Mouse (Mus musculus): Measurements from ENCODE around the gene Ccdc177. TPM values are rescaled to one million over a fixed set of nuclear protein-coding genes. Genes with fewer than 3 reads are reported as not detected.

Gene Ccdc177
- total and polyA plus RNA-seq, 3 experiments: not detected

GRCm38 (mm10) chr12:80785005-80785404, 24.5 kb upstream of the Ccdc177 start:
- peak; percentile 67 for TF ChIP-seq TCF12 (IDR thresholded peaks at IDR 0.05; ENCODE audit: low read depth, low read length)
- peak; percentile 56 for TF ChIP-seq TAL1 (IDR thresholded peaks at IDR 0.05; ENCODE audit: low read length)
- TF ChIP-seq MAZ (IDR thresholded peaks at IDR 0.05; ENCODE audit: low read depth, low read length): no peak
- no peak for TF ChIP-seq ZNF384 (IDR thresholded peaks at IDR 0.05; ENCODE audit: low read depth, low read length)
- no peak for TF ChIP-seq POLR2A (IDR thresholded peaks at IDR 0.05; ENCODE audit: control insufficient read depth in 1 of 2, insufficient read depth in 1 of 2, low read depth in 1 of 2, low read length in 2 of 2, poor library complexity in 1 of 2)
- TF ChIP-seq MAX (IDR thresholded peaks at IDR 0.05; ENCODE audit: low read length): 0 out of 2 replicates have a peak, but pooled peaks have one; percentile 36
- TF ChIP-seq SIN3A (IDR thresholded peaks at IDR 0.05; ENCODE audit: low read length): no peak; the same call in 1 of the 2 replicates
- TF ChIP-seq ETS1 (IDR thresholded peaks at IDR 0.05; ENCODE audit: low read depth, low read length): no peak
- TF ChIP-seq GATA1 (IDR thresholded peaks at IDR 0.05; ENCODE audit: low read depth, low read length): peak; percentile 56
- TF ChIP-seq TBP (IDR thresholded peaks at IDR 0.05; ENCODE audit: low read depth, low read length): no peak
- TF ChIP-seq EP300 (IDR thresholded peaks at IDR 0.05; ENCODE audit: low read depth in 1 of 2, low read length in 2 of 2): peak; percentile 45 to 52
- 0 out of 2 replicates have a peak, but pooled peaks have one; percentile 7 for TF ChIP-seq HCFC1 (IDR thresholded peaks at IDR 0.05; ENCODE audit: low read depth, low read length)
- no peak for TF ChIP-seq MYB (IDR thresholded peaks at IDR 0.05; ENCODE audit: low read depth, low read length)
- TF ChIP-seq ELF1 (IDR thresholded peaks at IDR 0.05; ENCODE audit: low read depth, low read length): no peak
- TF ChIP-seq RCOR1 (IDR thresholded peaks at IDR 0.05; ENCODE audit: low read depth, low read length): peak; percentile 81
- TF ChIP-seq ZC3H11A (IDR thresholded peaks at IDR 0.05; ENCODE audit: low read depth, low read length): no peak
- no peak for TF ChIP-seq MAFK (IDR thresholded peaks at IDR 0.05; ENCODE audit: borderline replicate concordance, low read depth, low read length)
- Histone ChIP-seq H3K4me3 (ENCODE audit: control insufficient read depth in 1 of 2, insufficient read depth in 1 of 2, low read depth in 2 of 2, low read length in 2 of 2) (no peak overlapping the region), H3K9ac (ENCODE audit: control insufficient read depth, low read depth, low read length, poor library complexity, severe bottlenecking) (peak overlapping the region; percentile 33; the same call in 1 of the 2 replicates), H3K79me2 (ENCODE audit: control insufficient read depth, insufficient read depth, low read length, poor library complexity) (no peaks in the 10 kb centered on the region), H3K27me3 (ENCODE audit: control insufficient read depth in 1 of 2, insufficient read depth in 2 of 2, low read length in 2 of 2) (no peaks in the 10 kb centered on the region), H3K36me3 (ENCODE audit: control insufficient read depth in 1 of 2, insufficient read depth in 2 of 2, low read length in 2 of 2) (peaks cover 0 to 34% of the 10 kb centered on the region in 2 experiments; a peak in 2 of 4 replicates), H3K27ac (ENCODE audit: control insufficient read depth, low read depth, low read length) (peak overlapping the region; percentile 71), H3K9me3 (replicated peaks; ENCODE audit: insufficient read depth, low read length) (no peaks in the 10 kb centered on the region), H3K4me1 (ENCODE audit: control insufficient read depth in 1 of 2, insufficient read depth in 2 of 2, low read length in 2 of 2) (peaks cover 15 to 48% of the 10 kb centered on the region in 2 experiments)
- DNase-seq (ENCODE audit: low read depth, low spot score): peak; percentile 85

DNA sequence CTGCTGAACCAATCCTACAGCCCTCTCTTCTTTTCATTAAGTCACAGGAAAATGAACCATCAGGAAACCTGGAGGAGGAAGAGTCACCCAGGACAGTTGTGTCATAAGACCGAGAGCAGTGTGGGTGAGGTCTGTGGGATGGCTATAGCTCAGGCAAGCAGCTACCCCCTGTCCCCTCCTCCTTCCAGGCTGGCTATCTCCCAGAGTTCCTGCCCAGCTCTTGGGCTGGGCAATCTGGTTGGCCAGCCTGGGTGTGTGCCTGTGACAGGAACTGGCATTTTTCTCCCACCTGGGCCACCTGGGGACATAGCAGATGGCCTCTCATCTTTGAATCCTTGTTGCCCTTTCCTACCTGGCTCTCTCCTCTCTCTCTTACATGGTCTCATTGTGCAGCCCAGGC, 23.4 kb upstream of the Ccdc177 start:
- TF ChIP-seq MYB (IDR thresholded peaks at IDR 0.05; ENCODE audit: low read depth, low read length) (no peak), MXI1 (IDR thresholded peaks at IDR 0.05; ENCODE audit: low read depth, low read length) (no peak), NRF1 (IDR thresholded peaks at IDR 0.05; ENCODE audit: insufficient read depth, low read depth, low read length, poor library complexity, severe bottlenecking) (no peak), BHLHE40 (IDR thresholded peaks at IDR 0.05; ENCODE audit: borderline replicate concordance, low read depth, low read length) (no peak), USF1 (IDR thresholded peaks at IDR 0.05; ENCODE audit: low read depth, low read length) (no peak), SMC3 (IDR thresholded peaks at IDR 0.05; ENCODE audit: low read depth, low read length) (no peak), CHD1 (IDR thresholded peaks at IDR 0.05; ENCODE audit: low read depth, low read length) (no peak), ELF1 (IDR thresholded peaks at IDR 0.05; ENCODE audit: low read depth, low read length) (no peak)
- no peak for DNase-seq (ENCODE audit: low read depth, low spot score)
- no peaks in the 10 kb centered on the region for H3K27me3 ChIP-seq (ENCODE audit: control insufficient read depth in 1 of 2, insufficient read depth in 2 of 2, low read length in 2 of 2)
- H3K4me1 ChIP-seq (ENCODE audit: control insufficient read depth in 1 of 2, insufficient read depth in 2 of 2, low read length in 2 of 2): peaks cover 17 to 53% of the 10 kb centered on the region in 2 experiments
- no peak overlapping the region for H3K27ac ChIP-seq (ENCODE audit: control insufficient read depth, low read depth, low read length)
- H3K9ac ChIP-seq (ENCODE audit: control insufficient read depth, low read depth, low read length, poor library complexity, severe bottlenecking): no peak overlapping the region
- H3K4me3 ChIP-seq (ENCODE audit: control insufficient read depth in 1 of 2, insufficient read depth in 1 of 2, low read depth in 2 of 2, low read length in 2 of 2): no peak overlapping the region
- peaks cover 0 to 38% of the 10 kb centered on the region in 2 experiments; a peak in 2 of 4 replicates for H3K36me3 ChIP-seq (ENCODE audit: control insufficient read depth in 1 of 2, insufficient read depth in 2 of 2, low read length in 2 of 2)
- no peaks in the 10 kb centered on the region for H3K79me2 ChIP-seq (ENCODE audit: control insufficient read depth, insufficient read depth, low read length, poor library complexity)
- H3K9me3 ChIP-seq (replicated peaks; ENCODE audit: insufficient read depth, low read length): no peaks in the 10 kb centered on the region
